Mouse (Mus musculus): ENCODE measurements at regions not wholly inside any gene's neighbourhood (a gene's known extent, or its start where the extent isn't known, plus 50 kb on each side); places are given as distances from the start of the nearest gene placed in this dataset.
A peak's percentile ranks its signal among the peaks of the same experiment; 100 is the strongest.

DNA sequence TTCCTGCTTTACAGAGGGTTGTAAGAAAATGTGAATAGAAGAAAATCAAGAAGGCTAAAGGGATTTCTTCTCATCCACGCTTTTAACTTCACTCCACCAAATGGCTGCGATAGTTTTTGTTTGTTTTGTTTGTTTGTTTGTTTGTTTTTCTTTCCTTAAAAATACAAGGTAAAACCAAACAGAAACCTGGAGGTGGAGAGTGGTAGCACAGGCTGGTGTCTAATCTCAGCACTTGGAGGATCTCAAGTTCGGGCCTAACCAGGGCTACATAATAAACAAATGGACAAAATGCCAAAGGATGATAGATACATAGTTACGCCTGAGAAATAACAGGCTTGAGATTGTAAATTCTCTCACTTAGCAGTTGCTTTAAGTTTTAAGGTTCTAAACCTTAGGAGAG lies 50.8 kb upstream of the Mboat1 start:
- Histone ChIP-seq H3K27ac (ENCODE audit: low read length) (no peak overlapping the region), H3K4me3 (replicated peaks; ENCODE audit: low read length) (no peak overlapping the region; the same call in 1 of the 2 replicates), H3K27me3 (ENCODE audit: control insufficient read depth, insufficient read depth, low read length) (no peaks in the 10 kb centered on the region), H3K4me1 (ENCODE audit: control insufficient read depth, insufficient read depth, low read length) (no peaks in the 10 kb centered on the region), H3K36me3 (ENCODE audit: control insufficient read depth, insufficient read depth, low read length) (no peaks in the 10 kb centered on the region), H3K9me3 (replicated peaks; ENCODE audit: control insufficient read depth, low read length) (no peaks in the 10 kb centered on the region), H3K9ac (ENCODE audit: low read length) (no peak overlapping the region), H3K4me2 (ENCODE audit: low read depth, low read length) (peak overlapping the region; percentile 43)
- no peak for ATAC-seq (ENCODE audit: insufficient read depth, low FRiP score)
- WGBS = 50% methylated on average over 4 of the region's 4 CpGs

- Histone ChIP-seq H3K4me1 (ENCODE audit: control insufficient read depth, insufficient read depth, low read length) (no peaks in the 10 kb centered on the region), H3K27me3 (ENCODE audit: control insufficient read depth, insufficient read depth, low read length) (no peaks in the 10 kb centered on the region), H3K9me3 (replicated peaks; ENCODE audit: control insufficient read depth, low read length) (no peaks in the 10 kb centered on the region), H3K27ac (ENCODE audit: low read length) (no peak overlapping the region), H3K4me3 (replicated peaks; ENCODE audit: low read length) (peak overlapping the region; percentile 11; the same call in 1 of the 2 replicates), H3K36me3 (ENCODE audit: control insufficient read depth, insufficient read depth, low read length) (no peaks in the 10 kb centered on the region), H3K4me2 (ENCODE audit: low read depth, low read length) (peak overlapping the region; percentile 43), H3K9ac (ENCODE audit: low read length) (no peak overlapping the region)
- under 1% methylated on average over 10 of the region's 10 CpGs for WGBS
- peak; percentile 83; the same call in 1 of the 2 replicates for ATAC-seq (ENCODE audit: insufficient read depth, low FRiP score)
Measured at GRCm38 (mm10) chr13:30085005-30085404, 51.3 kb upstream of the Mboat1 start.

- Histone ChIP-seq H3K4me3 (replicated peaks; ENCODE audit: low read length) (no peak overlapping the region), H3K9ac (ENCODE audit: low read length) (no peak overlapping the region), H3K9me3 (replicated peaks; ENCODE audit: control insufficient read depth, low read length) (no peaks in the 10 kb centered on the region), H3K36me3 (ENCODE audit: control insufficient read depth, insufficient read depth, low read length) (no peaks in the 10 kb centered on the region), H3K4me2 (ENCODE audit: low read depth, low read length) (no peak overlapping the region), H3K27me3 (ENCODE audit: control insufficient read depth, insufficient read depth, low read length) (no peaks in the 10 kb centered on the region), H3K4me1 (ENCODE audit: control insufficient read depth, insufficient read depth, low read length) (no peaks in the 10 kb centered on the region), H3K27ac (ENCODE audit: low read length) (no peak overlapping the region)
- 80% methylated on average over 5 of the region's 5 CpGs for WGBS
- no peak for ATAC-seq (ENCODE audit: insufficient read depth, low FRiP score)
Measured at GRCm38 (mm10) chr13:30084386-30084785, 51.9 kb upstream of the Mboat1 start.

GRCm38 (mm10) chr13:30083949-30084348 lies 52.3 kb upstream of the Mboat1 start:
- 0 out of 2 replicates have a peak, but pooled peaks cover under 1% of the 10 kb centered on the region for H3K4me1 ChIP-seq (ENCODE audit: control insufficient read depth, insufficient read depth, low read length)
- no peak overlapping the region for H3K9ac ChIP-seq (ENCODE audit: low read length)
- ATAC-seq (ENCODE audit: insufficient read depth, low FRiP score) = no peak
- no peak overlapping the region for H3K4me3 ChIP-seq (replicated peaks; ENCODE audit: low read length)
- H3K36me3 ChIP-seq (ENCODE audit: control insufficient read depth, insufficient read depth, low read length) = no peaks in the 10 kb centered on the region
- no peak overlapping the region for H3K27ac ChIP-seq (ENCODE audit: low read length)
- no peaks in the 10 kb centered on the region for H3K9me3 ChIP-seq (replicated peaks; ENCODE audit: control insufficient read depth, low read length)
- 68% methylated on average over 6 of the region's 6 CpGs for WGBS
- H3K4me2 ChIP-seq (ENCODE audit: low read depth, low read length) = no peak overlapping the region
- no peaks in the 10 kb centered on the region for H3K27me3 ChIP-seq (ENCODE audit: control insufficient read depth, insufficient read depth, low read length)

DNA sequence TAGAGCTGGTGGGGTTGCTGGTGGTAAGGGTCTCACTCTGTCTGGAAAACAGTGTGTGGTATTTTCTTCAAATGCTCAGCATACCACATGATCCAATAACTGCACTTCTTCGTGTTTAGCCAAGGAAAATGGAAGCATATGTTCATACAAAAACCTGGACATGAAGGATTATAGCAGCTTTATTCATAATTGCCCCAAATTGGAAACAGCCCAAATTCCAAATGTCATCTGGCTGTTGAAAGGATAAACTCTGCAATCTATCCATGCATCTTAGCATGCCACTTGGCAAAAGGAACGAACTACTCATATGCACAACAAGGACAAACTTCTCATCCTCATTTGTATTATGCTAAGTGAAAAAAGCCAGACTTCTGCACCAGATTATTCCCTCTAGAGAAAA lies 53.5 kb upstream of the Mboat1 start:
- Histone ChIP-seq H3K4me2 (ENCODE audit: low read depth, low read length) (no peak overlapping the region), H3K27ac (ENCODE audit: low read length) (no peak overlapping the region), H3K36me3 (ENCODE audit: control insufficient read depth, insufficient read depth, low read length) (no peaks in the 10 kb centered on the region), H3K9ac (ENCODE audit: low read length) (no peak overlapping the region), H3K9me3 (replicated peaks; ENCODE audit: control insufficient read depth, low read length) (no peaks in the 10 kb centered on the region), H3K4me1 (ENCODE audit: control insufficient read depth, insufficient read depth, low read length) (0 out of 2 replicates have a peak, but pooled peaks cover 3% of the 10 kb centered on the region), H3K4me3 (replicated peaks; ENCODE audit: low read length) (no peak overlapping the region), H3K27me3 (ENCODE audit: control insufficient read depth, insufficient read depth, low read length) (no peaks in the 10 kb centered on the region)
- 58% methylated on average over 2 of the region's 2 CpGs for WGBS
- ATAC-seq (ENCODE audit: insufficient read depth, low FRiP score) = no peak

- no peak overlapping the region for H3K27ac ChIP-seq (ENCODE audit: low read length)
- no peak overlapping the region for H3K4me3 ChIP-seq (replicated peaks; ENCODE audit: low read length)
- H3K4me2 ChIP-seq (ENCODE audit: low read depth, low read length) = no peak overlapping the region
- no peak for ATAC-seq (ENCODE audit: insufficient read depth, low FRiP score)
- 0 out of 2 replicates have a peak, but pooled peaks cover 3% of the 10 kb centered on the region for H3K4me1 ChIP-seq (ENCODE audit: control insufficient read depth, insufficient read depth, low read length)
- 65% methylated on average over 15 of the region's 15 CpGs for WGBS
- no peaks in the 10 kb centered on the region for H3K36me3 ChIP-seq (ENCODE audit: control insufficient read depth, insufficient read depth, low read length)
- H3K9me3 ChIP-seq (replicated peaks; ENCODE audit: control insufficient read depth, low read length) = no peaks in the 10 kb centered on the region
- H3K9ac ChIP-seq (ENCODE audit: low read length) = no peak overlapping the region
- H3K27me3 ChIP-seq (ENCODE audit: control insufficient read depth, insufficient read depth, low read length) = no peaks in the 10 kb centered on the region
Measured at GRCm38 (mm10) chr13:30080705-30081474, 55.4 kb upstream of the Mboat1 start.

DNA sequence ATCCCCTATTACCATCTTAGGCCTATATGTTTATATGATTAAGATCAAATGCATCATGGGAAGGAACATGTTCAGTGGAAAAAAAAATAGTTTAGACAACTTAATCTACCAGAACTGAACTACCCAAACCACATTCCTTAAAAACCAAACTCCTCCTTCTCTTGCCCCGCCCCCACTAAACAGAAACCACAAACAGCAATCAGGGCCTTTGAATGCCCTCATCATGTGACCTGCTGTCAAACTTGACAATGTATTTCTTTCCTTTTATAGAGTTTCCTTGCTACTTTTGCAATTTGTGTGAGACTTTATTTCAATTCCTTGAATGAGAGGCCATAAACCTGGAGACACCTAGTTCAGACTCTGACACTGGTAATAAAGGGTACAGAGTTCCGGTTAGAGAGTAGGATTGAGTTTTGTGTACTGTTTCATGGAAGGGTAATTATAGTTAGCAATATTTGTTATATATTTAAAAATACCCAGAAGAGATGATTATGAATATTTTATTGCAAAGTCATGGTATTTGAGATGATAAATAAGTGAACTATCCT lies 61.7 kb upstream of the Mboat1 start:
- 84% methylated on average over 2 of the region's 2 CpGs for WGBS
- H3K27ac ChIP-seq (ENCODE audit: low read length) = no peak overlapping the region; the same call in 1 of the 2 replicates

GRCm38 (mm10) chr13:30074069-30074468 lies 62.2 kb upstream of the Mboat1 start:
- Histone ChIP-seq H3K4me3 (replicated peaks; ENCODE audit: low read length) (no peak overlapping the region), H3K27ac (ENCODE audit: low read length) (peak overlapping the region; percentile 35; the same call in 1 of the 2 replicates), H3K9me3 (replicated peaks; ENCODE audit: control insufficient read depth, low read length) (no peaks in the 10 kb centered on the region), H3K36me3 (ENCODE audit: control insufficient read depth, insufficient read depth, low read length) (no peaks in the 10 kb centered on the region), H3K4me1 (ENCODE audit: control insufficient read depth, insufficient read depth, low read length) (0 out of 2 replicates have a peak, but pooled peaks cover 3% of the 10 kb centered on the region), H3K4me2 (ENCODE audit: low read depth, low read length) (no peak overlapping the region), H3K27me3 (ENCODE audit: control insufficient read depth, insufficient read depth, low read length) (no peaks in the 10 kb centered on the region), H3K9ac (ENCODE audit: low read length) (no peak overlapping the region)
- ATAC-seq (ENCODE audit: insufficient read depth, low FRiP score) = 0 out of 2 replicates have a peak, but pooled peaks have one; percentile 47
- WGBS = 70% methylated on average over 3 of the region's 3 CpGs

More for the DNA sequence above, 61.7 kb upstream of the Mboat1 start:
- no peak for ATAC-seq (ENCODE audit: insufficient read depth, low FRiP score)
- Histone ChIP-seq H3K9me3 (replicated peaks; ENCODE audit: control insufficient read depth, low read length) (no peaks in the 10 kb centered on the region), H3K27me3 (ENCODE audit: control insufficient read depth, insufficient read depth, low read length) (no peaks in the 10 kb centered on the region), H3K36me3 (ENCODE audit: control insufficient read depth, insufficient read depth, low read length) (no peaks in the 10 kb centered on the region), H3K4me1 (ENCODE audit: control insufficient read depth, insufficient read depth, low read length) (0 out of 2 replicates have a peak, but pooled peaks cover 3% of the 10 kb centered on the region), H3K4me2 (ENCODE audit: low read depth, low read length) (no peak overlapping the region), H3K4me3 (replicated peaks; ENCODE audit: low read length) (no peak overlapping the region), H3K9ac (ENCODE audit: low read length) (no peak overlapping the region)

GRCm38 (mm10) chr13:30069397-30069796 lies 66.9 kb upstream of the Mboat1 start:
- Histone ChIP-seq H3K4me1 (ENCODE audit: control insufficient read depth, insufficient read depth, low read length) (no peaks in the 10 kb centered on the region), H3K36me3 (ENCODE audit: control insufficient read depth, insufficient read depth, low read length) (no peaks in the 10 kb centered on the region), H3K9ac (ENCODE audit: low read length) (no peak overlapping the region), H3K4me2 (ENCODE audit: low read depth, low read length) (no peak overlapping the region), H3K9me3 (replicated peaks; ENCODE audit: control insufficient read depth, low read length) (no peaks in the 10 kb centered on the region), H3K27ac (ENCODE audit: low read length) (no peak overlapping the region), H3K4me3 (replicated peaks; ENCODE audit: low read length) (no peak overlapping the region), H3K27me3 (ENCODE audit: control insufficient read depth, insufficient read depth, low read length) (no peaks in the 10 kb centered on the region)
- 78% methylated on average over 2 of the region's 2 CpGs for WGBS
- no peak for ATAC-seq (ENCODE audit: insufficient read depth, low FRiP score)

Measured in stomach, embryonic 16.5 days (tissue).